Mouse (Mus musculus) MEL (cell line): Measurements from ENCODE around the gene Spock1. TPM values are rescaled to one million over a fixed set of nuclear protein-coding genes. Genes with fewer than 3 reads are reported as not detected.

ENCODE experiments used
- DNase-seq: peaks from one replicate; pipeline ENCODE4 v3.0.0; 2011; ENCODE audit warnings: low read depth, low spot score
- H3K27ac ChIP-seq: 2 replicates; pipeline ENCODE4 v1.5.1; 2012; ENCODE audit warnings: low read depth, mild to moderate bottlenecking, control low read depth, low read length, moderate library complexity; ENCODE audit not compliant: control insufficient read depth
- H3K27me3 ChIP-seq, 2 experiments: fragments of 150-350 bp in 1 of 2; sonication (generic) in 1 of 2; 2 replicates each; pipeline ENCODE4 v1.6.1; 2012; ENCODE audit warnings: low read length in 2 of 2, mild to moderate bottlenecking in 2 of 2, improper control_type of control experiment in 1 of 2, moderate library complexity in 1 of 2; ENCODE audit not compliant: insufficient read depth in 2 of 2, control insufficient read depth in 1 of 2
- H3K36me3 ChIP-seq, 2 experiments: 2 replicates each; pipeline ENCODE4 v1.6.1; 2012 to 2014; ENCODE audit warnings: low read length in 2 of 2, improper control_type of control experiment in 1 of 2, inconsistent platforms in 1 of 2, mild to moderate bottlenecking in 1 of 2; ENCODE audit not compliant: insufficient read depth in 2 of 2, control insufficient read depth in 1 of 2
- H3K4me1 ChIP-seq, 2 experiments: fragments of 150-350 bp in 1 of 2; sonication (generic) in 1 of 2; 2 replicates each; pipeline ENCODE4 v1.6.1; 2012; ENCODE audit warnings: low read length in 2 of 2, improper control_type of control experiment in 1 of 2, mild to moderate bottlenecking in 1 of 2; ENCODE audit not compliant: insufficient read depth in 2 of 2, control insufficient read depth in 1 of 2
- H3K4me3 ChIP-seq, 2 experiments: fragments of 150-350 bp in 1 of 2; sonication (generic) in 1 of 2; 2 replicates each; pipeline ENCODE4 v1.5.1; 2012; ENCODE audit warnings: low read depth in 2 of 2, low read length in 2 of 2, mild to moderate bottlenecking in 2 of 2, moderate library complexity in 2 of 2, control low read depth in 1 of 2, improper control_type of control experiment in 1 of 2; ENCODE audit not compliant: control insufficient read depth in 1 of 2, insufficient read depth in 1 of 2
- H3K79me2 ChIP-seq: 2 replicates; pipeline ENCODE4 v1.6.1; 2012; ENCODE audit warnings: mild to moderate bottlenecking, low read length, moderate library complexity; ENCODE audit not compliant: control insufficient read depth, poor library complexity, insufficient read depth
- H3K9ac ChIP-seq: 2 replicates; pipeline ENCODE4 v1.6.1; 2012; ENCODE audit warnings: low read depth, mild to moderate bottlenecking, control low read depth, low read length, moderate library complexity; ENCODE audit not compliant: control insufficient read depth, poor library complexity, severe bottlenecking
- H3K9me3 ChIP-seq: fragments of 150-350 bp; sonication (generic); replicated peaks from 2 replicates; pipeline ENCODE4 v1.6.1; 2012; ENCODE audit warnings: mild to moderate bottlenecking, low read length, improper control_type of control experiment, moderate library complexity; ENCODE audit not compliant: insufficient read depth
- BHLHE40 ChIP-seq: IDR thresholded peaks from 2 replicates; pipeline ENCODE4 v1.6.1; 2012; ENCODE audit warnings: low read depth, mild to moderate bottlenecking, inconsistent platforms, low read length, improper control_type of control experiment, borderline replicate concordance
- CTCF ChIP-seq, 3 experiments: IDR thresholded peaks in 2 of 3; conservative IDR thresholded peaks in 1 of 3; 2 replicates each; pipeline ENCODE4 v1.5.1; 2011 to 2012; ENCODE audit warnings: low read length in 3 of 3, low read depth in 2 of 3, mild to moderate bottlenecking in 2 of 3, improper control_type of control experiment in 1 of 3, inconsistent platforms in 1 of 3, mixed read lengths in 1 of 3, moderate library complexity in 1 of 3; ENCODE audit not compliant: control insufficient read depth in 1 of 3, insufficient read depth in 1 of 3, poor library complexity in 1 of 3, severe bottlenecking in 1 of 3
- EP300 ChIP-seq, 2 experiments: IDR thresholded peaks; 2 replicates each; pipeline ENCODE4 v1.6.1; 2011; ENCODE audit warnings: improper control_type of control experiment in 2 of 2, low read length in 2 of 2, low read depth in 1 of 2, mild to moderate bottlenecking in 1 of 2
- ETS1 ChIP-seq: IDR thresholded peaks from 2 replicates; pipeline ENCODE4 v1.6.1; 2012; ENCODE audit warnings: low read depth, mild to moderate bottlenecking, inconsistent platforms, low read length, improper control_type of control experiment, moderate library complexity
- KAT2A ChIP-seq: conservative IDR thresholded peaks from 2 replicates; pipeline ENCODE4 v1.6.1; 2012; ENCODE audit warnings: low read depth, low read length, improper control_type of control experiment, inconsistent platforms
- MAFK ChIP-seq: IDR thresholded peaks from 2 replicates; pipeline ENCODE4 v1.6.1; 2011; ENCODE audit warnings: low read depth, mild to moderate bottlenecking, low read length, improper control_type of control experiment, borderline replicate concordance
- MEF2A ChIP-seq: IDR thresholded peaks from 2 replicates; pipeline ENCODE4 v1.6.1; 2014; ENCODE audit warnings: low read depth, mild to moderate bottlenecking, inconsistent platforms, low read length, improper control_type of control experiment; ENCODE audit not compliant: poor library complexity, insufficient replicate concordance, severe bottlenecking; ENCODE audit errors: extremely low read depth
- RCOR1 ChIP-seq: IDR thresholded peaks from 2 replicates; pipeline ENCODE4 v1.6.1; 2012; ENCODE audit warnings: low read depth, mild to moderate bottlenecking, inconsistent platforms, low read length, improper control_type of control experiment
- UBTF ChIP-seq: IDR thresholded peaks from 2 replicates; pipeline ENCODE4 v1.6.1; 2012; ENCODE audit warnings: low read depth, mild to moderate bottlenecking, inconsistent platforms, low read length, improper control_type of control experiment, moderate library complexity, borderline replicate concordance; ENCODE audit not compliant: insufficient read depth
- USF1 ChIP-seq: IDR thresholded peaks from 2 replicates; pipeline ENCODE4 v1.6.1; 2014; ENCODE audit warnings: low read depth, mild to moderate bottlenecking, inconsistent platforms, low read length, improper control_type of control experiment, moderate library complexity
- ZC3H11A ChIP-seq: IDR thresholded peaks from 2 replicates; pipeline ENCODE4 v1.6.1; 2012; ENCODE audit warnings: low read depth, mild to moderate bottlenecking, inconsistent platforms, low read length, improper control_type of control experiment
- ZKSCAN1 ChIP-seq: IDR thresholded peaks from 2 replicates; pipeline ENCODE4 v1.6.1; 2012; ENCODE audit warnings: low read depth, mild to moderate bottlenecking, inconsistent platforms, low read length, improper control_type of control experiment, moderate library complexity
- ZMIZ1 ChIP-seq: IDR thresholded peaks from 2 replicates; pipeline ENCODE4 v1.6.1; 2012; ENCODE audit warnings: low read depth, mild to moderate bottlenecking, inconsistent platforms, low read length, improper control_type of control experiment, moderate library complexity
- ZNF384 ChIP-seq: IDR thresholded peaks from 2 replicates; pipeline ENCODE4 v1.6.1; 2012; ENCODE audit warnings: low read depth, mild to moderate bottlenecking, inconsistent platforms, low read length, improper control_type of control experiment
- polyA plus RNA-seq, 2 experiments: library from polyadenylated mRNA; stranded (reverse) in 1 of 2; unstranded in 1 of 2; fragments of >175 nt in 1 of 2; fragments of >200 nt in 1 of 2; gene quantifications; 2 replicates each; pipeline versions ENCODE4 v1.2.1 to v1.2.4; 2012; ENCODE audit warnings: low replicate concordance in 2 of 2, low read depth in 1 of 2; ENCODE audit not compliant: insufficient read length in 2 of 2, insufficient read depth in 1 of 2, missing spikeins in 1 of 2
- total RNA-seq: library from RNA; depleted of rRNA; stranded (reverse); fragments of 300-350 nt; gene quantifications from 2 replicates; pipeline ENCODE4 v1.2.3, GENCODE M21; 2012

The Spock1 gene
- total and polyA plus RNA-seq, 3 experiments: not detected

DNA sequence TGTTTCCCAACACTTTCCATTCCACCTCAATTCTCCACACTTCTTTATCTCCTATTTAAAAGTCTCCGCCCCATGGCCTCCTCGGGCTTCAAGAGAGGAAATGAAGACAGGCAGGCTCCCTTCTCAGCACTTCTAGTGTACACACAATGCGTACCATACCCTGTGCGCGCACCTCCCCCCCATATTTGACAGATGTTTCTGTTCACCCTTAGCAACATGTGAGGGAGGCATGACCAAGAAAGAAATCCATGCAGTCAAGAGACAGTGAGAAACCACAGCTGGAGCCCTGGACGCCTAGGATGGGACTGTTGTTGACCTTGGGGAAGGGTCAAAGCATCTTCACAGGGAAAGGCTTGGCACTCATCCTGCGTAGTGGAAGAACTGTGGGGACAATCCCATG, 157.3 kb downstream of the Spock1 start:
- Histone ChIP-seq H3K36me3 (no peaks in the 10 kb centered on the region), H3K4me1 (no peaks in the 10 kb centered on the region), H3K4me3 (no peak overlapping the region), H3K27me3 (no peaks in the 10 kb centered on the region), H3K9me3 (no peaks in the 10 kb centered on the region), H3K27ac (no peak overlapping the region), H3K9ac (no peak overlapping the region), H3K79me2 (no peaks in the 10 kb centered on the region)
- no peak for DNase-seq
- TF ChIP-seq UBTF (no peak), CTCF (IDR thresholded peaks at IDR 0.05 in 2 of 3, conservative IDR thresholded peaks at IDR 0.05 in 1 of 3; ENCODE audit: control insufficient read depth in 1 of 3, insufficient read depth in 1 of 3, low read depth in 2 of 3, low read length in 3 of 3, poor library complexity in 1 of 3, severe bottlenecking in 1 of 3) (no peak), ZKSCAN1 (no peak), RCOR1 (no peak), BHLHE40 (no peak)

DNA sequence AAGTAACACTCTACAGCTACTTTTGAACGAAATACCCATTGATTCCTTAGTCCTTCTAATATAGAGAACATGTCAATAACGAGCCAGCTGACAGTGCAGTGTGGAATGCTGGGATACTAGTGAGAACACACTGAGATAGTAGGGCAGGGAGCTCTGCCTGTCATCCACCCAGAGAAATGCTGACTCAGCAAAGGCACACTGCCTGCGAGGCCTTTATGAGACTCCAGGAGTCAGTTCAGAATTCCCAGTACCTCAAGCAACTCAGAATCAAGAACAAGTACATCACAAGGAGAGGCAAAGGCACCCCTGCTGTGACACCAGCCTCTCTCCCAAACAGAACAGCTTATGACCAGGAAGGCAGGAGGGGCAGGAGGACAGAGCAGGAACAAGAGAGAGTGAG, 163.5 kb downstream of the Spock1 start:
- H3K36me3 ChIP-seq: no peaks in the 10 kb centered on the region

GRCm38 (mm10) chr13:57741186-57741585, 166.9 kb downstream of the Spock1 start:
- no peaks in the 10 kb centered on the region for H3K36me3 ChIP-seq
- TF ChIP-seq MAFK (no peak), EP300 (IDR thresholded peaks at IDR 0.05; ENCODE audit: low read depth in 1 of 2, low read length in 2 of 2) (no peak), KAT2A (no peak), ZC3H11A (no peak), MEF2A (no peak), ETS1 (no peak), USF1 (no peak), ZMIZ1 (no peak)
- TF ChIP-seq, all 39 proteins: peak for 0
- no peaks in the 10 kb centered on the region for H3K79me2 ChIP-seq
- no peaks in the 10 kb centered on the region for H3K9me3 ChIP-seq
- no peaks in the 10 kb centered on the region for H3K4me1 ChIP-seq
- no peak for DNase-seq
- H3K27me3 ChIP-seq: no peaks in the 10 kb centered on the region
- H3K4me3 ChIP-seq: no peak overlapping the region
- H3K27ac ChIP-seq: no peak overlapping the region
- H3K9ac ChIP-seq: no peak overlapping the region

More for the DNA sequence above, 163.5 kb downstream of the Spock1 start:
- TF ChIP-seq ZC3H11A (no peak), ETS1 (no peak), MAFK (peak; percentile 68), BHLHE40 (no peak), ZNF384 (no peak)
- Histone ChIP-seq H3K4me1 (no peaks in the 10 kb centered on the region), H3K9ac (no peak overlapping the region), H3K27ac (no peak overlapping the region), H3K27me3 (no peaks in the 10 kb centered on the region), H3K4me3 (no peak overlapping the region), H3K79me2 (no peaks in the 10 kb centered on the region), H3K9me3 (no peaks in the 10 kb centered on the region)
- no peak for DNase-seq
